Mouse (Mus musculus): ENCODE measurements around the gene Camta1.

Camta1 gene

GRCm38 (mm10) chr4:151326971-151327686 is 534.5 kb downstream of the Camta1 start:
- no peak for DNase-seq (ENCODE audit: low spot score in 2 of 2)

GRCm38 (mm10) chr4:151316428-151316827 is 545.2 kb downstream of the Camta1 start:
- no peak for DNase-seq (ENCODE audit: low spot score in 2 of 2)

- DNase-seq (ENCODE audit: low spot score in 2 of 2), result no peak
Observed at GRCm38 (mm10) chr4:151315726-151316125, 546.0 kb downstream of the Camta1 start.

GRCm38 (mm10) chr4:151310773-151311172 is 550.9 kb downstream of the Camta1 start:
- DNase-seq (ENCODE audit: low spot score in 2 of 2), result no peak

GRCm38 (mm10) chr4:151310056-151310685 is 551.5 kb downstream of the Camta1 start:
- DNase-seq (ENCODE audit: low spot score in 2 of 2), result no peak

- DNase-seq (ENCODE audit: low spot score in 2 of 2), result no peak
Observed at GRCm38 (mm10) chr4:151306890-151307289, 554.8 kb downstream of the Camta1 start.

- no peak for DNase-seq (ENCODE audit: low spot score in 2 of 2)
Observed at GRCm38 (mm10) chr4:151306311-151306765, 555.3 kb downstream of the Camta1 start.

- no peak for DNase-seq (ENCODE audit: low spot score in 2 of 2)
Observed at GRCm38 (mm10) chr4:151305761-151306160, 555.9 kb downstream of the Camta1 start.

- no peak for DNase-seq (ENCODE audit: low spot score in 2 of 2)
Observed at GRCm38 (mm10) chr4:151303931-151304330, 557.7 kb downstream of the Camta1 start.

GRCm38 (mm10) chr4:151303436-151303835 is 558.2 kb downstream of the Camta1 start:
- no peak for DNase-seq (ENCODE audit: low spot score in 2 of 2)

GRCm38 (mm10) chr4:151302195-151303126 is 559.2 kb downstream of the Camta1 start:
- DNase-seq (ENCODE audit: low spot score in 2 of 2), result no peak

- no peak for DNase-seq (ENCODE audit: low spot score in 2 of 2)
Observed at GRCm38 (mm10) chr4:151301337-151301736, 560.3 kb downstream of the Camta1 start.

- no peak for DNase-seq (ENCODE audit: low spot score in 2 of 2)
Observed at GRCm38 (mm10) chr4:151300706-151301105, 561.0 kb downstream of the Camta1 start.

- no peak for DNase-seq (ENCODE audit: low spot score in 2 of 2)
Observed at GRCm38 (mm10) chr4:151295515-151296203, 566.0 kb downstream of the Camta1 start.

GRCm38 (mm10) chr4:151288893-151289585 is 572.6 kb downstream of the Camta1 start:
- no peak for DNase-seq (ENCODE audit: low spot score in 2 of 2)

- no peak for DNase-seq (ENCODE audit: low spot score in 2 of 2)
Observed at GRCm38 (mm10) chr4:151285905-151286445, 575.7 kb downstream of the Camta1 start.

- no peak for DNase-seq (ENCODE audit: low spot score in 2 of 2)
Observed at GRCm38 (mm10) chr4:151285432-151285831, 576.2 kb downstream of the Camta1 start.

- DNase-seq (ENCODE audit: low spot score in 2 of 2), result peak in 1 of 2 experiments; percentile 13
Observed at GRCm38 (mm10) chr4:151283092-151283741, 578.5 kb downstream of the Camta1 start.

- no peak for DNase-seq (ENCODE audit: low spot score in 2 of 2)
Observed at GRCm38 (mm10) chr4:151282103-151282502, 579.6 kb downstream of the Camta1 start.

GRCm38 (mm10) chr4:151275292-151275691 is 586.4 kb downstream of the Camta1 start:
- DNase-seq (ENCODE audit: low spot score in 2 of 2), result no peak

Measured in natural killer cell, adult 2 months (primary cell).